Mouse (Mus musculus) cerebellum, adult (tissue): ENCODE data around the gene Meis3.
A peak's percentile ranks its signal among the peaks of the same experiment; 100 is the strongest.

Source experiments
- ATAC-seq: cut with Nextera tagmentation; 2 replicates; pipeline ENCODE4 v1.9.2; 2017; ENCODE audit warnings: mild to moderate bottlenecking, moderate library complexity, mixed read lengths; ENCODE audit not compliant: insufficient number of reproducible peaks, low FRiP score, low TSS enrichment

Gene Meis3

DNA sequence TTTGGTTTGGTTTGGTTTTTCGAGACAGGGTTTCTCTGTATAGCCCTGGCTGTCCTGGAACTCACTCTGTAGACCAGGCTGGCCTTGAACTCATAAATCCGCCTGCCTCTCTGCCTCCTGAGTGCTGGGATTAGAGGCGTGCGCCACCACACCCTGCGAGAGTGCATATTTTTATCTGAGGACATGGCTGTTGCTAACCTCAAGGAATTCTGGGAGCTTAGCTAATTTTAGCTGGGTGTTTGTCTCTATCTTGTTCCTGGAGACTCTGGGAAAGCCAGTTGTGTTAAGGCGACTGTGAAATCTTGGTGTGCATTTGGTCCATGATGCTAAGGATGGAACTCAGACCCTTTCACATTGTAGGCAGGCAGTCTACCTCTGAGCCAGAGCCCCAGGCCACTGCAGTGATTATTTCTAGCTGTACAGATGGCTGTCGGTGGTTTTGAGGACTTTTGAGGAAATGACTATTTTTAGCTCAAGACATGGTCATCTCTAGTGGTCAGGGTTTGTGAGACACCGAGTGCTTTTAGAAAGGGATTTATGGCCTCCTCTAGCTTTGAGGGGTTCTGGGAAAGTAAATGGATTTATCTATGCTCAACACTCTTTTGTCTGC lies 18.7 kb upstream of the Meis3 start:
- ATAC-seq, result no peak

DNA sequence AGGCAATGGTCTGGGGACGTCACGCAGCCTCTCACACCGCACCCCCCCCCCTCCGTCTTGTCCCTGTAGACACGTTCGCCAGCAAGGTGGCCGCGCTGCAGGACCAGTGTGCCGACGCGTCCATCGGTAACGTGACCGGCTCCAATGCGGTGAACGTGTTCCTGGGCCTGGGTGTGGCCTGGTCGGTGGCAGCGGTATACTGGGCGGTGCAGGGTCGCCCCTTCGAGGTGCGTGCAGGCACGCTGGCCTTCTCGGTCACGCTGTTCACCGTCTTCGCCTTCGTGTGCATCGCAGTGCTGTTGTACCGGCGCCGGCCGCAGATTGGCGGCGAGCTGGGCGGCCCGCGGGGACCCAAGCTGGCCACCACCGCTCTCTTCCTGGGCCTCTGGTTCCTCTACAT lies 16.2 kb upstream of the Meis3 start:
- no peak for ATAC-seq

DNA sequence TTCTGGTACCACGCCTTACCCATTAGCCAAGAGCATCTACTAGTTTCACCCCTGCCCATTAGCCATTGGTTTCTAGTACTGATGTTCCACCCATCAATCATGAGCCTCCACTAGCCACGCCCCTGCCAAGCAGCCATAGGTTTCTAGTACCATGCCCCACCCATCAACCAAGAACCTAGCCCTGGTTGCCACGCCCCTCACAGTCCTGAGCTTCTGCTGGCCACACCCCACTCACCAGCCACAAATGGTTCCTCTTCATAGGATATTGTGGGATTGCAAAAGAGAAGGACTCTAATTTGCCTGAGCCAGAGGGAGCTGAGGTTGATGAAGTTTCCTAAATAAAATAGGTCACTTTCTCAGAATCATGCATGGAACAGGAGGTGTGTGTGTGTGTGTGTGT lies 14.2 kb upstream of the Meis3 start:
- ATAC-seq, result no peak

DNA sequence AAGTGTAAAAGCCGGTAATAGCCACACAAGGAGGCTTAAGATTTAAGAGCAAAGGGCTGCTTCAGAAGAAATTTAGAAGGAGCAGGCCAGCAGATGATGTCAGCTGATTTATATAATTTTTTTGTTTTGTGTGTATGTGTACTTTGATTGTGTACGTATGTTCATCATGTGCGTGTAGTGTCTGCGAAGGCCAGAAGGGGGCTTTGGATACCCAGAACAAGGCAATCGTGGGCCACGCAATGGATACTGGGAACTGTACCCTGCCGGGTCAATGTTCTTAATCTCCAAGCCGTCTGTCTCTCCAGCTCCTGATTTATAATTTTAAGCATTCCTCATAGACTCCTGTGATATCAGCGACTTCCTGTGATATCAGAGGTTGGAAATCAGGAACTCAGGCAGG lies 13.6 kb upstream of the Meis3 start:
- ATAC-seq, result no peak

DNA sequence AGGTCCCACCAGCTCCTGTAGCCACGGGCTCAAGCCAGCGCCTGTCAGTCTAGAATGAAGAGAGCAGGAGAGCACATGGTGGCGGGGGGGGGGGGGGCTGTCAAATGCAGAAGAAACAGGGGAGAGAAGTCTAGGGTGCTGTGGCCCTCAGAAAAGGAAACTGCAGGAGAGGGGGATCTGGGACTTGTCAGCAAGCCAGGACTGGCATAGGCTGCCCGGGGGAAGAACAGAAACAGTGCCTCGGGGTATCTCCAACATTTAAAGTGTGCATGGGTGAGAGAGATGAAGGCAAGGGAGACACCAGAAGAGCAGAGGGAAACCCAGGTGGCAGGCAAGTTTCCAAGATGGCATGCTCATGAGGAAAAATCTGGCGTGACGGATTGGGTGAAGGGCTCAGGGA lies 12.9 kb upstream of the Meis3 start:
- ATAC-seq, result no peak

DNA sequence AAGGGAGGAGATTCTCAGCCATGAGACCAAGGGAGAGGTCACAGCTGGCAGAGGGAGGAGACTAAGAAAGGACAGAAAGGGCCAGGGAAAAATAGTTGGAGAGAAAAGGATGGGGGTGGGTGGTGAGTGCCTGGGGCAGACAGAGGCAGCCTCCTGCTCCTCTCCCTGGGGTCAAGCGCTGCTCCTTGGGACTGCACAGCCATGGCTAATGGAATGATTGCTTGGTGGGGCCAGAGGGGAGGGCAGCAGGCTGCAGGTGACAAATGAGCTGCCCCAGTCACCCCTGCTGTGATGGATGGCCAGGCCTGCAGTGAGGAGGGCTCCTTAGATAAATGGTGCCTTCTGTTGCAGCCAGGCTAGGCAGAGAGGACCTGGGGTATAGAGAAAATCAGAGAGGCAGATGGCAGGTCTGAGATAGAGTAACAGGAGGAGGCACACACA lies 2.7 kb upstream of the Meis3 start:
- ATAC-seq, result peak; percentile 59; the same call in 1 of the 2 replicates

DNA sequence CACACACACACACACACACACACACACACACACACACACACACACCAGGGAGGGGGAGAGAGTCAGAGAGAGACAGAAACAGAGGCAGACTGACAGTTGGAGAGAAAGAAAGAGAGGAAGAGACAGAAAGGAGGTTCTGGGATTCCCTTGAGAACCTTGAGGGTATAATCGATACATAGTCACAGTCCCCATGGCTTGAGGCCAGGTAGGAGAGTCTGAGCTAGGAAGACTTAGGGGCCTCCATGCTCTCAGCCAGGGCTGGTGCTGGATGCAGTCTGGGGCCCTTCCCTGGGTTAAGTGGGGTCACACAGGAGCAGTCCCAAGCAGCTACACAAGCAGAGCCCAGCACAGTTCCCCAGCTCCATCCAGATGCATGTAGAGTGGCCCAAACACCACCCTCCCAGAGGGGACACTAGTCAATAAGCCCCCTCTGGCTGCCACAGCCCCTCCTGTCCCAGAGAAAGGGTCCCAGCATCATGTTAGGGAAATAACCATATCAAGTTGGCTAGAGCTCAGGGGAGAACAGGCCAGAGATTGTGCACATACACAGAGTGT lies 2.2 kb upstream of the Meis3 start:
- ATAC-seq, result no peak

DNA sequence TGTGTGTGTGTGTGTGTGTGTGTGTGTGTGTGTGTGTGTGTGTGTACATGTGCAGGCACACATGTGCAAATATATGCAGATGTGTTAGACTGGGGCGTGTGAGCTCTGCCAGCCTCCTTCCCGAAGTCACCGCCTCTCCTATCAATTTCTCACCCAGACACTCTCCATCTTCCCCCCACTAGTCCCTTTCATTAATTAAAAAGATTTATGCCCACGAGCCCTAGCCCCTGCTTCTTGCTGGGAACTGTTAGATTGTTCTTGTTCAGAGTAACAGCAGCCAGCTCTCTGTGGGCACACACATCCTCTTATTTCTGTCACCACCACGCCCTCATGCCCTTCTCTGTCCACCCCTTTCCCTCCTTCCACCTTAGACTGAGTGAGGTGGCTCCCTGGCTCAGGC lies 1.7 kb upstream of the Meis3 start:
- no peak for ATAC-seq

DNA sequence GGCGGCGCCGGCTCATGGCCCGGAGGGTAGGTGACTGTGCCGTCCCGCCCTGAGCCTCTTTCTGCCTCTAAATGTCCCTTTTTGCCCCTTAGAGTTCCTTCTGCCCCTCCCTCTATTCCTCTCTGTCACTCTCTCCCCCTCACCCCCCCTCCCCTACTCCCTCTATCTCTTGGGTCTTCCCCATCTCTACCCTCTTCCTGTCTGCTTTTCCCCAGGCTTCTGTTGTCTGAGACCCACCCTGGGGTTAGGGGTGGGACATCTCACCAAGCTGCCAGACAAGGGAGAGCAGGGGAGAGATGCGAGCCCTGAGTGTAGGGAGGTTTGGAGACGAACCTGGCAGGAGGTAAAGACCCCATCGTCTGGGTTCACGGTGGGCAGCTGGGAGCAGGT lies 647 bp downstream of the Meis3 start:
- ATAC-seq, result no peak

DNA sequence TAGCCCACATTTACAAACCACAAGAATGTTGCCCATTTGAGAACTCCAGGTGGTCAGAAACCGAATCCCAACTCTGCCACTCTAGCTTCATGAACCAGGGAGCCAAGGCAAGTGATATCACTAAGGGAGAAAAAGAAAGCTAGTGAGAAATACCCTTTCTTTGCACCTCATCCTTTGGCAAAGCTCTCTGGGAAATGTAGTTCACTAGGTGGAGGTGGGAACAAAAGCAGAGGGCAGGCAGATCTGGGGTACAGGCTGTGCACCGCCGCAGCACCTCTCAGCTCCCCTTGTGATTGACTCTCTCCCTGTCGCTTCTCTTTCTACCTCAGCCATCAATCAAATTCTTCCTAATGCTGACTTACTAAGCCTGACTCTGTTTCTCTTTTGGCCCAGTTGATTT lies 3.2 kb downstream of the Meis3 start:
- no peak for ATAC-seq

DNA sequence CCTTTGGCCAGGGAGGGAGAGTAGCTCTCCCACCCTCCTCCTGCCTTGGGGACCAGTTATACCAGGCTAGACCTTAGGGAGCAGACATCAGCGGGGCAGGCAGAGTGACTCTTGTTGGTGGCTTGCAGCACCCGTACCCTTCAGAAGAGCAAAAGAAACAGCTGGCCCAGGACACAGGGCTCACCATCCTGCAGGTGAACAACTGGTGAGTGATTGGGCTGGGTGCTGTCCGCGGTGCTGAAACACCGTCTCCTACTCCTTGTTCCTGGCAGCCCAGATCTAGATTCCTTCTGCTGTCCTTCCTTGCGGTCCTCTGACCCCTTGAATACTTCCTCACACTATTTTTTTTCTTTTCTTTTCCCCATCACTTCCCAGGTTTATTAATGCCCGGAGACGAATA lies 8.8 kb downstream of the Meis3 start:
- ATAC-seq, result no peak

DNA sequence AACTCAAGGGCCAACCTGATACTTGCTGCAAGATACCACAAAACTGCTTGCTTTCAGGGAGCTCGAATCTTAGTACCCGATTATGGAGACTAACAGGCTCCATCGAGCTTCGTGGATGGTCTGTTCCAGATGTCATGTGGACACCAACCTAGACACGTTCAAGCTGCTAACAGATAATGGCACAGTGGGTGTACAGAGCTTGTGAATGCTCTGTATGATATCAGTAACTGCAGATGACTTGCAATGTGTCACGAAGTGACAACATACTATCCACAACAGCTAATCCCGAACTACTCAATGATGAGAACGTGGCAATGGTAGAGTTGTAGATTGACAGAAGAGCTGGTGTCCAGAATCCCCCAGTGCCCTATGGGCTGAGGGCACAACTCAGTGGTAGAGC lies 12.6 kb downstream of the Meis3 start:
- no peak for ATAC-seq

DNA sequence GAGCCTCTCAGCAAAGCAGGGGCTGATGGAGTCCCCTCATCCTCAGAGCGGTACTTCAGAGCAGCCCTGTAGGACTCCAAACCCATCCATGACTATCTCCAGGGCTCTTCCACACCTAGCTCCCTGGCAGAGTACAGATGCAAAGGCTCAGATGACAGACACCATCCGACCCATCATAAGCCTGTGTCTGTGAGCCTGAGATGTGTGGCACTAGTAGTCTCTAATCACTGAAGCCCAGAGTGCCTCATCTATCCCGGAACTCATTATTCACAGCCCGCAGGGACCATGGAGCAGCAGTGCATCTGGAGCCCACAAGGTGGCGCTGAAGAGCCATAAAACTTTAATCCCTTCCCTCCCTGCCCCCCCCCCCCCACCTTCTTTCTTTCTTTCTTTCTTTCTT lies 17.4 kb downstream of the Meis3 start:
- ATAC-seq, result peak; percentile 58; the same call in 1 of the 2 replicates

DNA sequence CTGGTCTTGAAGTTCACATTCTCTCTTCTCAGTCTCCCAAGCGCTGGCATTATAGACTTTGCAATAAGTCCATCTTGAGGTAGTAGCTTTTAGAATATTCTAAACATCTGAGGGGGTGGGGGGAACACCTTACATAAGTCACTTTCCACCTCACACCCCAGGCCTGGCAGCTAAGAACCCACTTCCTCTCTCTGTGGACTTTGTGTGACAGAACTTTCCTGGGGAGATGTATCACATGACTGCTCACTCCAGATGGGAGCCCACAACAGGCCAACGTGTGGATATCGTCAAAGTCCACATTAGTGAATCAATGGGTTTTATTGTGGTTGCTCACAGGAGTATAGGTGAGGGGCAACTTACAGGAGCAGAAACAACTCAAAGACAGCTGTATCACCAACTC lies 18.8 kb downstream of the Meis3 start:
- no peak for ATAC-seq

DNA sequence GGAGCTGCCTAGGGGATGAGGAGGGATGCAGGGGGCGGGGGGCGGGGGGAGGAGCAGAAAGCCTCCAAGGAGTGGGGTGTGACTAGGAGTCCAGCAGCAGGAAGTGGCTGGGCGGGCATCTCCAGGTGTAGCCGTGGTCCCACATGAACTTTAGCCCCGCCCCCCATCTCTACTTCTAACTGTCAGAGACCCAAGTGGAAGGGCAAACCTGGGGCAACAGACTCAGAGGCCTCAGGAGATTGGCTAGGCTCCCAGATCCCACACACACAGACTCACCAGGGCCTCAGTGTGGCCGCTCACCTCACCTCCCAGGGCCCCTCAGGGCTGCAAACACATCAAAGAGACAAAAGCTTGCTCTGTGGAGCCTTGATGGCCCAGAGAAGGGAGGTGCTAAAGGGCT lies 21.7 kb downstream of the Meis3 start:
- no peak for ATAC-seq

DNA sequence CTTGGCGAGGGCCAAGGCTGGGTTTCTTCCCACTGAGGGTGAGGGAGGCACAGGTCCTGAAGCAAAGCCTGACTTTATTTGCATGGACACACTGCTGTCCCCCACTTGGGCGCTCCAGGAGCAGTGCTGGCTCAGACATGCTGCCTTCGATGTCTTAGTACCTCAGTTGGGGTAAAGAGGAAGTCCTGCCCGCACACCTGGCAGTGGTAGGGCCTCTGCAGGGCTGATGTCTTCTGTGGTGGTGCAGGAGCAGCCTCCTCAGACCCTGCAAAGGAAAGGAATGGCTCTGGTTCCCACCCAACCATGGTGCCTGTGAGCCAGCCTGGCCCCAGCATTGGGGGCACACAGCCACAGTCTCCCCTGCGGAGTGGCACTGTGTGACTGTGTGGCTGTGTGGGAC lies 22.3 kb downstream of the Meis3 start:
- ATAC-seq, result no peak

DNA sequence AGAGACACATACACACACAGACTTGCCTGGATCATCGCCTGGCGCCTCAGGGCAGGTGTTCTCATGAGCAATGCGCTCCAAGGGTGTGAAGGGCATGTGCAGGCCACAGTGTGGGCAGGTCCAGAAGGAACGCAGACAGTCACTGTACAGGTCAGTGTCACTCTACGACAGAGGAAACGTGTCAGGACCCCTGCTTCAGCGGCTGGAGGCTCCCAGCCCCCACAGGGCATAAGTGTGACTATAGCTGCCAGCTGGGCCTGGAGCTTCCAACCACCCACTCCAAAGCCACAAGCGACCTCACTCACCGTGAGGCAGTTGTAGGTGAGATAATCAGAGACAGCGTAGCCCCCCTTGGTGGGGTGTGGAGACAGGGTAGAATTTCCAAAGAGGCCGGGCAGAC lies 23.6 kb downstream of the Meis3 start:
- no peak for ATAC-seq

DNA sequence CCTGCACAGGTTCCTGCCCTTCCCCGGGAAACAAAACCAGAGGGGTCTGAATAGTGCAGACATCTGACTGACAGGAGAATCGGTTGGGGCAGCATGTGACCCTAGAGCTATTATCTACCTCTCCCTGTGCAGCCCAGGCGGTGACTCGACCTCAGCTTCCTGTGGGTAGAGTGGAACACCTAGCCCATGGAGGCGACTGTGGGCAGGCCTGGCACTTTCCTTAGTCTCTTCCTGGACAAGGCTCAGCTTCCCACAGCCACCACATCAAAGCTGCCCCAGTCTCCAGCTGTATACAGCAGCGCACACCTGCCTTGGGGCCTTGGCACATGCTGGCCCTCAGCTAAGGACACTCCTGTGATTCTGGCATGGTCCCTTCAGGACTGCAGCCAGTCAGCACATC lies 26.2 kb downstream of the Meis3 start:
- no peak for ATAC-seq

DNA sequence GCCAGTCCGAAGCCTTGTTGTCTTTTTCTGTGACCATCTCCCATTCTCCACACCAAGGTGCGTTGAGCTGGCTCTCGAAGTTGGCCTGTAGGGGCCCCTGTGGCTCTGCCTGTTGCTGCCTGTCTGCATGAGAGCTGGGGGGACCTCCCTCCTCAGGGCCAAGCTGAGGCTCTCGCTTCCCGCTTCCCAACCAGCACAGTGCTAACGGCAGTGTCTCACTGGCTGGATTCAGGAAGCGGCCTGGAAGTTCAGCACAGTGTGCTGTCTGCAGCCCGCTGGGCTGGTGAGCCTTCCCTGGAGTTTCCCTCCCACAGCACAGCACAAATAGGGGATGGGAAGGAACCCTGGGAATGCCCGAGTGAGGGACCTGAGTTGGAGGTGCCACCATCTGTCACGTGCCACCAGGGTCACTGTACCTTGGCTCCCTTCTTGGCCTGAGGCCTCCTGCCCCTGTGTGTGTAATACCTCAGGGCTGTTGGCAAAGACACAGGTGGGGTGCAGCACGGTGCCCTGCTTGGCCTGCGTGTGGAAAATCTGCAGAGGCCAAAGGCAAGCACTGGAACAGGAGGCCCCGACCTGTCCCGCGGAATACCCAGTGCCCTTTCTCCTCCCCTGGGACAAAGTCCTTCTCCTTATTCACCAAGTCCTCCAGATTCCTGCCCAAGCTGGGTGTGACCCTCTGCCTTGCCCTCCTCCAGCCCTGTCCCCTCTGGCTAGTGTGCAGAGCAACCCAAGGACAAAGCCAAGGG lies 28.0 kb downstream of the Meis3 start:
- no peak for ATAC-seq

DNA sequence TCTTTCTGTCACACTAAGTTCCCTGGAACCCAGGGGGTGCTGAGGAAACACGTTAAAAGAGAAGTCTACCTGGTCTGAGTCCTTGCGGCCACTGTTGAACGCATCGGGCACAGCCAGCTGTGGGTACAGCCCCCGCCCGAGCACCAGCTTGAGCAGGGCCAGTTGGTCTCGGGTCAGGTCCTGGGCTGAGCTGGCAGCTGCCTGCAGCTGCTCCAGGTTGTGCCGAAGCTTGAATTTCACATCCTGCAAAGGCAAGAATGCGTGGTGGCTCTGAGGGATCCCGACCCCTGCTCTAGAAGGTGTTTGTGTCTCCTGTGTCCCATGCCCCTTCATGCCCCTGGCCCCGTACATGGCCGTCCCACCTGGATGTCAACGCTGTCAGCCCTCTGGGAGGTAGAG lies 28.6 kb downstream of the Meis3 start:
- no peak for ATAC-seq

DNA sequence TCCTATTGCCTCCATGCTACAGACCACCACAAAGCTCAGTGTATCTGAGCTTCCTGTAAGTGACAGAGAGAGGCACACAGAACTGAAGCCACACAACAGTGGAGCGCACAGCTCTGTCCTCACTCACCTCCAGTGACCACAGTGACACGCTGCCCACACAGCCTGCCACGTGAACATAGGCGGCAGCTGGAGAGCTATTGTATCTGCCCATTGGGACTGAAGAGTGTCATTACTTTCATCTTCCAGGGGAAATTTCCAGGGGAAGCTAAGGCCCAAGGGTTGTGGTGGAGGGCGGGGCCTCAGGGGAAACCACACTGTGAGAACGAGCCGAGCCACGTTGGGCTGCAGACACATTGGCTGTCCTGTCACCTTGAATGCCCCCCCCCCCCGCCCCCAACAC lies 29.9 kb downstream of the Meis3 start:
- ATAC-seq, result no peak

DNA sequence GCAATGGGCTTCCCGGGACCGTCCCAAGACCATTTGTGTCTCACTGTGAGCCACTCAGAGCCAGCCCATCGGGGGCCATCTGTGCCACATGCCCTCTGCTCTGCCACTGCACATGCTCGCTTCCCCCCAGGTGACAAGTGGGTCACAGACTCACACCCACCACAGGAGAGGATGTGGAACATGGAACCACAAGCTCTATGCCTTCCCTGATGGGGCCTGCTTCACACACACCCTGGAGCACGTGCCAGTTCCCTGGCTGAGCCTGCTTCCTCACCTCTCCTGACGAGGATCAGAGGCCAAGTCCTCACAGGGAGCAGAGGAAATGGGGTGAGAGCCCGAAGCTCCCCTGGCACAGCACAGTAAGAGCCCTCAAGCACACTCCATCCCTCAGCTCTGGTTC lies 32.2 kb downstream of the Meis3 start:
- ATAC-seq, result no peak
